Mouse (Mus musculus) myocyte (in vitro differentiated cells): ENCODE results near the gene Tmem259. TPM values are rescaled to one million over a fixed set of nuclear protein-coding genes. Genes with fewer than 3 reads are reported as not detected.

Experiments
- H3K27me3 ChIP-seq: one replicate; pipeline ENCODE4 v1.6.1; 2011; ENCODE audit not compliant: control insufficient read depth, insufficient read depth, insufficient read length
- H3K36me3 ChIP-seq: one replicate; pipeline ENCODE4 v1.6.1; 2011; ENCODE audit not compliant: control insufficient read depth, insufficient read depth
- H3K4me2 ChIP-seq: one replicate; pipeline ENCODE4 v1.6.1; 2011; ENCODE audit warnings: low read depth, control low read depth
- H3K4me3 ChIP-seq: one replicate; pipeline ENCODE4 v1.5.1; 2011; ENCODE audit warnings: mild to moderate bottlenecking, control low read depth, moderate library complexity
- H3K79me2 ChIP-seq: one replicate; pipeline ENCODE4 v1.6.1; 2011; ENCODE audit not compliant: control insufficient read depth, insufficient read depth
- H3ac ChIP-seq: one replicate; pipeline ENCODE4 v1.6.1; 2011; ENCODE audit not compliant: control insufficient read depth, insufficient read length
- CEBPB ChIP-seq: IDR thresholded peaks from 2 replicates; pipeline ENCODE4 v1.6.1; 2011; ENCODE audit warnings: mild to moderate bottlenecking, moderate library complexity; ENCODE audit not compliant: poor library complexity, insufficient read depth, severe bottlenecking
- E2F4 ChIP-seq: IDR thresholded peaks from one replicate; pipeline ENCODE4 v1.6.1; 2011; ENCODE audit warnings: mild to moderate bottlenecking, control low read depth, moderate library complexity; ENCODE audit not compliant: insufficient read depth
- MAX ChIP-seq: IDR thresholded peaks from one replicate; pipeline ENCODE4 v1.6.1; 2011; ENCODE audit warnings: low read depth, mild to moderate bottlenecking, control low read depth
- MYOD1 ChIP-seq, 3 experiments: IDR thresholded peaks; one replicate each; pipeline ENCODE4 v1.6.1; 2011; ENCODE audit warnings: control low read depth in 2 of 3, low read depth in 2 of 3, mild to moderate bottlenecking in 2 of 3, moderate library complexity in 1 of 3; ENCODE audit not compliant: insufficient read length in 2 of 3, control insufficient read depth in 1 of 3
- MYOG ChIP-seq, 3 experiments: IDR thresholded peaks; one replicate each; pipeline ENCODE4 v1.6.1; 2011; ENCODE audit warnings: control low read depth in 2 of 3, low read depth in 2 of 3, mild to moderate bottlenecking in 2 of 3; ENCODE audit not compliant: insufficient read length in 2 of 3, control insufficient read depth in 1 of 3, insufficient read depth in 1 of 3
- POLR2A ChIP-seq: IDR thresholded peaks from one replicate; pipeline ENCODE4 v1.6.1; 2011; ENCODE audit warnings: low read depth, mild to moderate bottlenecking, control low read depth, moderate library complexity; ENCODE audit not compliant: insufficient read length
- POLR2AphosphoS2 ChIP-seq: IDR thresholded peaks from one replicate; pipeline ENCODE4 v1.6.1; 2011; ENCODE audit warnings: low read depth, control low read depth; ENCODE audit not compliant: insufficient read length
- REST ChIP-seq: IDR thresholded peaks from one replicate; pipeline ENCODE4 v1.6.1; 2011; ENCODE audit warnings: mild to moderate bottlenecking, control low read depth, moderate library complexity; ENCODE audit not compliant: insufficient read depth, insufficient read length
- SRF ChIP-seq: IDR thresholded peaks from one replicate; pipeline ENCODE4 v1.6.1; 2011; ENCODE audit warnings: low read depth; ENCODE audit not compliant: control insufficient read depth, insufficient read length
- TCF12 ChIP-seq: IDR thresholded peaks from one replicate; pipeline ENCODE4 v1.6.1; 2011; ENCODE audit warnings: mild to moderate bottlenecking, control low read depth; ENCODE audit not compliant: poor library complexity, insufficient read depth, severe bottlenecking
- TCF3 ChIP-seq: IDR thresholded peaks from one replicate; pipeline ENCODE4 v1.6.1; 2011; ENCODE audit warnings: low read depth, control low read depth; ENCODE audit not compliant: insufficient read length
- USF1 ChIP-seq: IDR thresholded peaks from one replicate; pipeline ENCODE4 v1.6.1; 2011; ENCODE audit warnings: low read depth, mild to moderate bottlenecking, control low read depth, moderate library complexity
- polyA plus RNA-seq: library from polyadenylated mRNA; unstranded; fragments of >200 nt; fragmentation: generic; extraction: Trizol; gene quantifications from one replicate; pipeline ENCODE4 v1.2.1, GENCODE M21; 2012; ENCODE audit warnings: missing spikeins

The Tmem259 gene
- polyA plus RNA-seq, 1 experiment: 152 TPM

DNA sequence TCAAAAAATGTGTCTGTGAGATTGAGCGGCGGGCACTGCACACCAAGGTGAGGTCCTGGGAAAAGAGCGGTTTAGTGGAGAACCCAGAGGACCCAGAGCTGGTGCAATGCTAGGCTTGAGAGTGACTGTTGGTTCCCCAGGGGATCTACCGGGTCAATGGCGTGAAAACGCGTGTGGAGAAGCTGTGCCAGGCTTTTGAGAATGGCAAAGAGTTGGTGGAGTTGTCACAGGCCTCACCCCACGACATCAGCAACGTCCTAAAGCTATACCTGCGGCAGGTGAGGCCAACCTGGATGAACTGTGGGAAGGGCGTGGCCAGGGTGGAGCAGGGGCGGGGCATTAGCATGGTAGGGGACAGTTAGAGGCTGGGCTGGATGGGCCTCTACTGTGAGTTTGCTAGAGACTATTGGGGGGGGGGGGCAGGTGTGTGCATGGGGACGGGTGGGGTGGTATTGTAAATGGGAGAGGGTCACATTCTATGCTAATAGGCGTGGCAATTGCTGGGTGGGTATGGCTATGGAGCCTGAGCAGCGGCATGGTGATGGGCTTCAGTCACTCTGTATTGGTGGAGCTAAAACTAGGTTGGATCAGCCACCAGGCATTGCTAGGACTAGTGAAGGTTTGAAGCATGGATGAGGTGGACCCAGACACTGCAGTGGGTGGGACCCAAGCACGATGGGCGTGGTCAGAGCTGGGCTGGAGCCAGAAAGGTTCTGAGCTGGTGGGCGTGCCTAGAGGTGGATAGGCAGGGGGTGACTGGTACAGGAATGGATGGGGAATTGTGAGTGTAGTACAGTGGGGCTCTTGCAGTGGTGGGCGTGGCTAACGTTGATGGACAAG is 43.8 kb upstream of the Tmem259 start:
- Histone ChIP-seq H3K27me3 (no peaks in the 10 kb centered on the region), H3K79me2 (no peaks in the 10 kb centered on the region), H3ac (no peak overlapping the region), H3K4me2 (no peak overlapping the region), H3K4me3 (no peak overlapping the region), H3K36me3 (no peaks in the 10 kb centered on the region)
- no peak for TF ChIP-seq CEBPB
- TF ChIP-seq SRF: no peak
- no peak for TF ChIP-seq REST
- TF ChIP-seq TCF12: no peak
- TF ChIP-seq E2F4: no peak
- TF ChIP-seq USF1: no peak
- TF ChIP-seq TCF3: no peak
- no peak for TF ChIP-seq POLR2AphosphoS2
- TF ChIP-seq MYOD1 (IDR thresholded peaks at IDR 0.05; ENCODE audit: control insufficient read depth in 1 of 3, insufficient read length in 2 of 3, low read depth in 2 of 3): no peak
- no peak for TF ChIP-seq POLR2A
- no peak for TF ChIP-seq MYOG (IDR thresholded peaks at IDR 0.05; ENCODE audit: control insufficient read depth in 1 of 3, insufficient read depth in 1 of 3, insufficient read length in 2 of 3, low read depth in 2 of 3)
- TF ChIP-seq MAX: no peak

DNA sequence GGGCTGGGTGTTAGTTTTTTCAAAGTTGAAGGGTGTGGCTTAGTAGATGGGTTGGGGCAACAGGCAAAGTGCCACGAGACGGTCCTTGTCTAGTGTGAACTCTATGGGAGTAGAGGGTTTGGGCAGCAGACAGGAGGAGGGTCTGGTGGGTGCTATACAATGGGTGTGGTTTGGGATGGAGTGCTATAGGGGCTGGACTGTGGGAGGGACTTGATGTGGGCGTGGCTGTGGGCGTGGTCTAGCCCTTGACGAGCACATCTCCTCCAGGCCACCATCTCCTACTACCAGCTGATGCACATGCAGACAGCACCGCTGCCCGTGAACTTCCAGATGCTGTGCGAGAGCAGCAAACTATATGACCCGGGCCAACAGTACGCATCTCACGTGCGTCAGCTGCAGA is 41.8 kb upstream of the Tmem259 start:
- H3K79me2 ChIP-seq: no peaks in the 10 kb centered on the region
- H3K36me3 ChIP-seq: no peaks in the 10 kb centered on the region
- TF ChIP-seq MAX: no peak
- TF ChIP-seq SRF: no peak
- TF ChIP-seq TCF3: no peak
- TF ChIP-seq POLR2AphosphoS2: no peak
- TF ChIP-seq TCF12: no peak
- no peak for TF ChIP-seq CEBPB
- TF ChIP-seq E2F4: no peak
- TF ChIP-seq POLR2A: no peak
- TF ChIP-seq MYOG (IDR thresholded peaks at IDR 0.05; ENCODE audit: control insufficient read depth in 1 of 3, insufficient read depth in 1 of 3, insufficient read length in 2 of 3, low read depth in 2 of 3): no peak
- no peak for TF ChIP-seq USF1
- TF ChIP-seq REST: no peak
- no peak for TF ChIP-seq MYOD1 (IDR thresholded peaks at IDR 0.05; ENCODE audit: control insufficient read depth in 1 of 3, insufficient read length in 2 of 3, low read depth in 2 of 3)
- H3K4me2 ChIP-seq: no peak overlapping the region
- no peaks in the 10 kb centered on the region for H3K27me3 ChIP-seq
- H3K4me3 ChIP-seq: no peak overlapping the region
- no peak overlapping the region for H3ac ChIP-seq

DNA sequence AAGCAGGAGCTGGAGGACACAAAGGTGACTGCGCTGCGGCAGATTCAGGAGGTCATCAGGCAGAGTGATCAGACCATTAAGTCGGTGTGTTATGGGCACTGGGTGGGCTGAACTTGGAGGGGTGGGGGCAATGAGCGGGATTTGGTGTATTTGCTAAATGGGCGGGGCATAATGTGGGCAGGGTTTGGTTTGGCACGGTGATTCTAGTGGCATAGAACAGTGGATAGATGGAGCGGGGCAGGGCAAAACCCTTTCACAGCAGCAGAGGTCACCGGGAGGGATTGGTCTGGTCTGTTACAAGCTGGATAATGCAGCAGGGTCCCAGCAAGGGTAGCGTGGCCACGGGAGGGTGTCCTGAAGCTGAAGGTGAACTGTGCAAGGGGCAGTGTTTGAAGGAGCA is 41.3 kb upstream of the Tmem259 start:
- Histone ChIP-seq H3ac (no peak overlapping the region), H3K27me3 (no peaks in the 10 kb centered on the region), H3K79me2 (no peaks in the 10 kb centered on the region), H3K4me3 (no peak overlapping the region), H3K36me3 (no peaks in the 10 kb centered on the region), H3K4me2 (no peak overlapping the region)
- TF ChIP-seq TCF12 (no peak), CEBPB (no peak), MAX (no peak), POLR2A (no peak), TCF3 (no peak), POLR2AphosphoS2 (no peak), MYOD1 (IDR thresholded peaks at IDR 0.05; ENCODE audit: control insufficient read depth in 1 of 3, insufficient read length in 2 of 3, low read depth in 2 of 3) (no peak)

DNA sequence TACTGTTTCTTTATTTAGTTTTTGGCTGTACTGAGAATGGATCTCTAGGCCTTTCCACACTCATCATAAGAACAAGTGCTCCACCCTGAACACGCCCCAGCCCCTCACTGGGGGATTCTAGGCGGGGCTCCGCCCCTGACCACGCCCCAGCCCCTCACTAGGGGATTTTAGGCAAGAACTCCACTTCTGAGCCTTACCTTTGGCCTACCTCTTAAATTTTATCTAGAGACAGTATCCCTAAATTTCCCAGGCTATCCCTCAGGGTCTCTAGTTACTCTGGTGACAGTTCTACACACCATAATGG is 40.9 kb upstream of the Tmem259 start:
- Histone ChIP-seq H3K4me2 (no peak overlapping the region), H3K79me2 (no peaks in the 10 kb centered on the region), H3K36me3 (no peaks in the 10 kb centered on the region), H3K27me3 (no peaks in the 10 kb centered on the region), H3ac (no peak overlapping the region), H3K4me3 (no peak overlapping the region)
- TF ChIP-seq MYOD1 (IDR thresholded peaks at IDR 0.05; ENCODE audit: control insufficient read depth in 1 of 3, insufficient read length in 2 of 3, low read depth in 2 of 3) (no peak), TCF3 (no peak), MAX (no peak), CEBPB (no peak), MYOG (IDR thresholded peaks at IDR 0.05; ENCODE audit: control insufficient read depth in 1 of 3, insufficient read depth in 1 of 3, insufficient read length in 2 of 3, low read depth in 2 of 3) (no peak), REST (no peak), SRF (no peak), TCF12 (no peak), POLR2AphosphoS2 (no peak), USF1 (no peak)
